Mouse (Mus musculus) induced T-regulatory cell, adult 2 months (primary cell): ENCODE results near the gene Tns1.

Experiments
- DNase-seq: peaks from one replicate; pipeline ENCODE4 v3.0.0-alpha.2; 2012; ENCODE audit warnings: low read depth

Gene Tns1

GRCm38 (mm10) chr1:74121821-74122576, 2.2 kb downstream of the Tns1 start:
- DNase-seq = no peak

GRCm38 (mm10) chr1:74121138-74121537, 3.1 kb downstream of the Tns1 start:
- DNase-seq = no peak

GRCm38 (mm10) chr1:74119115-74119514, 5.1 kb downstream of the Tns1 start:
- no peak for DNase-seq

GRCm38 (mm10) chr1:74117876-74118275, 6.4 kb downstream of the Tns1 start:
- no peak for DNase-seq

- no peak for DNase-seq
These were observed 11.2 kb downstream of the Tns1 start for GRCm38 (mm10) chr1:74113071-74113470.

- DNase-seq = no peak
These were observed 12.6 kb downstream of the Tns1 start for GRCm38 (mm10) chr1:74111696-74112030.

GRCm38 (mm10) chr1:74110932-74111695, 13.1 kb downstream of the Tns1 start:
- no peak for DNase-seq

- no peak for DNase-seq
These were observed 14.6 kb downstream of the Tns1 start for GRCm38 (mm10) chr1:74109670-74110069.

GRCm38 (mm10) chr1:74107931-74108618, 16.2 kb downstream of the Tns1 start:
- no peak for DNase-seq

GRCm38 (mm10) chr1:74106214-74106613, 18.0 kb downstream of the Tns1 start:
- DNase-seq = no peak

GRCm38 (mm10) chr1:74105660-74106059, 18.6 kb downstream of the Tns1 start:
- DNase-seq = no peak

- DNase-seq = no peak
These were observed 20.4 kb downstream of the Tns1 start for GRCm38 (mm10) chr1:74103654-74104353.

- no peak for DNase-seq
These were observed 25.2 kb downstream of the Tns1 start for GRCm38 (mm10) chr1:74099001-74099435.

GRCm38 (mm10) chr1:74098004-74099000, 25.9 kb downstream of the Tns1 start:
- DNase-seq = peak; percentile 7

GRCm38 (mm10) chr1:74095728-74096127, 28.5 kb downstream of the Tns1 start:
- DNase-seq = no peak

GRCm38 (mm10) chr1:74095296-74095695, 29.0 kb downstream of the Tns1 start:
- DNase-seq = no peak

GRCm38 (mm10) chr1:74094497-74095270, 29.6 kb downstream of the Tns1 start:
- no peak for DNase-seq

GRCm38 (mm10) chr1:74093447-74093846, 30.8 kb downstream of the Tns1 start:
- no peak for DNase-seq

GRCm38 (mm10) chr1:74092242-74092641, 32.0 kb downstream of the Tns1 start:
- no peak for DNase-seq

- DNase-seq = no peak
These were observed 32.5 kb downstream of the Tns1 start for GRCm38 (mm10) chr1:74091611-74092224.
